Mouse (Mus musculus): ENCODE measurements around the gene Ccnf.

DNA sequence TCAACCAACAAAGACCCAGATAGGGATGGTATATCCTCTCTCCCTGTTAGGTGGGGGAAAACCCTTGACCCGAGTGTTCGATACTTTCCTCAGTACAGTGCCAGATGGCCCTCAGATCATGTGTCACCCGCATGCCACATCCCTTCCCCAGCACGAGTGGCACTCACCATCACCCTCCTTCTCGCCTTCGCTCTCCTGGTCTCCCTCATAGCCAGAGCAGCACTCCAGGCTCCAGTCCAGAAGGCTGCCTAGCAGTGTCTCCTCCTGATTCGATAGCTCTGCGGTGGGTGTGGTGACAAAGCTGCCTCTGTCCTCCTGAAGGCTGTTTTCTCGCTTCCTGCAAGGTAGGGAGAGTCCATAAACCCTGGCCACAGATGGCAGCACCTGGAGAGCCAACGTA lies 26.5 kb downstream of the Ccnf start:
- no peak for TF ChIP-seq CTCF (IDR thresholded peaks at IDR 0.05; ENCODE audit: low read depth)
- no peak for TF ChIP-seq EP300 (IDR thresholded peaks at IDR 0.05; ENCODE audit: low read depth)
